Mouse (Mus musculus): ENCODE measurements at regions not wholly inside any gene's neighbourhood (a gene's known extent, or its start where the extent isn't known, plus 50 kb on each side); places are given as distances from the start of the nearest gene placed in this dataset.

- no peak overlapping the region for H3K4me3 ChIP-seq (ENCODE audit: low read length)
- 52% methylated on average over 5 of the region's 5 CpGs for WGBS
- H3K4me2 ChIP-seq (ENCODE audit: low read depth, low read length) = no peak overlapping the region
- no peaks in the 10 kb centered on the region for H3K27me3 ChIP-seq (replicated peaks; ENCODE audit: control insufficient read depth, insufficient read depth, low read length)
- H3K36me3 ChIP-seq (ENCODE audit: control insufficient read depth, insufficient read depth, low read length) = no peaks in the 10 kb centered on the region
- no peak overlapping the region for H3K9ac ChIP-seq (ENCODE audit: low read depth, low read length)
- H3K4me1 ChIP-seq (ENCODE audit: control insufficient read depth, insufficient read depth, low read length) = 0 out of 2 replicates have a peak, but pooled peaks cover 4% of the 10 kb centered on the region
- H3K27ac ChIP-seq (ENCODE audit: low read length) = no peak overlapping the region
- ATAC-seq = no peak
- H3K9me3 ChIP-seq (ENCODE audit: control insufficient read depth, low read length) = no peaks in the 10 kb centered on the region
These were observed 88.5 kb upstream of the Ankrd1 start for GRCm38 (mm10) chr19:36208419-36208818.

DNA sequence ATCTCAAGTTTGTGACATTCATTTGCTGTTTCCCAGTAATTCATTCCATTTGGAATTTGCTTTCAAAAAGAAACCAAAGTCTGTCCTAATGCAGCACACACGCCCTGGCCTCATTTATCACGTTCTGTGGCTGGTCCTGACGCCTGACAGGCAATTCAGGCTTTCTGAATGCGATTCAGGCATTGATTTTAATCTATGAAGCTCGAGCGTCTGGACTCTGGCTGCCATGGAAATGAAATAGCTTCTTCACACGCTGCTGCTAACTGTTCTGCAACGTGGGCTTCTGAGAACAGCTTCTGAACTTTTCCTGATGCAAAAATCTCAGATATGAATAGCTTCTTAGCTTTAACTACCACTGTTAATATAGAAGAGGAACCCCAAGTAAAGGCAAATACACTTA, 93.6 kb upstream of the Ankrd1 start:
- H3K27ac ChIP-seq (ENCODE audit: low read length) = no peak overlapping the region
- no peaks in the 10 kb centered on the region for H3K36me3 ChIP-seq (ENCODE audit: control insufficient read depth, insufficient read depth, low read length)
- no peak overlapping the region for H3K9ac ChIP-seq (ENCODE audit: low read depth, low read length)
- no peaks in the 10 kb centered on the region for H3K9me3 ChIP-seq (ENCODE audit: control insufficient read depth, low read length)
- no peak overlapping the region for H3K4me3 ChIP-seq (ENCODE audit: low read length)
- no peak for ATAC-seq
- H3K27me3 ChIP-seq (replicated peaks; ENCODE audit: control insufficient read depth, insufficient read depth, low read length) = no peaks in the 10 kb centered on the region
- 25% methylated on average over 8 of the region's 8 CpGs for WGBS
- peaks cover 4% of the 10 kb centered on the region; the same call in 1 of the 2 replicates for H3K4me1 ChIP-seq (ENCODE audit: control insufficient read depth, insufficient read depth, low read length)
- H3K4me2 ChIP-seq (ENCODE audit: low read depth, low read length) = no peak overlapping the region

DNA sequence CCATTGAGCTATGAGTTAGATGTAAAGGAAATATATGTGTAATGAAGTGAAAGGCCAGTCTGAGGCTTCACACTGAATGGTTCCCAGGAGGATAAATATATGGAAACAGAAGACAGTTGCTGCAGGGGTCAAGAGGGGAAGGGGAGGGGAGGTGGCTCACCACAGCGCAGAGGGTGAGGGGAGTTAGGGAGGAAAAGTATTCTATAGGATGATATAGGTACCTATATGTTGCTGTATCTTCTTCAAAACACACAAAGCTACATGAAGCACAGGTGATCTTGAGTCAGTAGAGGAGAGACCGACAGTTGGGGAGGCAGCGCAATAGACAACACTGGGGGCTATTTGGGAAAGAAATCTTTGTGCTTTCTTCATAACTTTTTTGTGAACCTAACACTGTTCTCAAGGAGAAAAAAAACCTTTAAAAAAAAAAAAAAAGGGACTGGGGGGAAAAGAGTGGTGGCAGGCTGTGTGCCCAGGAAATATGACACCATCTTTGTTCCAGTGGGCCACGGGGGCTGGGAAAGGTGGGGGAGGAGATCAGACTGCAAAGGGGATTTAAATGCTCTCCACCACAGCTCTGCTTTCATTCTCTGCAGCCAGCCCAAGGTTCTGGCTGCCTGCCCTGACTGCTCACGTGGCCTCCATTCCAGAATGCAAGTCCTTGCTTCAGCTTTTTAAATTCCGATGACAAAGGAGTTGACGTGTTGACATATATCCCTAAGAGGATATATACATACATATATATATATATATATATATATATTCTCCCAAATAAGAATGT, 94.5 kb upstream of the Ankrd1 start:
- peak; percentile 53 for ATAC-seq
- no peak overlapping the region for H3K4me2 ChIP-seq (ENCODE audit: low read depth, low read length)

GRCm38 (mm10) chr19:36217177-36217576, 97.3 kb upstream of the Ankrd1 start:
- H3K9me3 ChIP-seq (ENCODE audit: control insufficient read depth, low read length) = no peaks in the 10 kb centered on the region
- no peak overlapping the region for H3K4me3 ChIP-seq (ENCODE audit: low read length)
- no peak overlapping the region for H3K9ac ChIP-seq (ENCODE audit: low read depth, low read length)
- peaks cover 4% of the 10 kb centered on the region; the same call in 1 of the 2 replicates for H3K4me1 ChIP-seq (ENCODE audit: control insufficient read depth, insufficient read depth, low read length)
- no peak overlapping the region for H3K4me2 ChIP-seq (ENCODE audit: low read depth, low read length)
- H3K27me3 ChIP-seq (replicated peaks; ENCODE audit: control insufficient read depth, insufficient read depth, low read length) = no peaks in the 10 kb centered on the region
- 85% methylated on average over 5 of the region's 5 CpGs for WGBS
- ATAC-seq = no peak
- no peaks in the 10 kb centered on the region for H3K36me3 ChIP-seq (ENCODE audit: control insufficient read depth, insufficient read depth, low read length)
- H3K27ac ChIP-seq (ENCODE audit: low read length) = no peak overlapping the region

More for the DNA sequence above, 94.5 kb upstream of the Ankrd1 start:
- Histone ChIP-seq H3K4me1 (ENCODE audit: control insufficient read depth, insufficient read depth, low read length) (peaks cover 4% of the 10 kb centered on the region; the same call in 1 of the 2 replicates), H3K9ac (ENCODE audit: low read depth, low read length) (no peak overlapping the region), H3K4me3 (ENCODE audit: low read length) (no peak overlapping the region), H3K27ac (ENCODE audit: low read length) (no peak overlapping the region), H3K36me3 (ENCODE audit: control insufficient read depth, insufficient read depth, low read length) (no peaks in the 10 kb centered on the region), H3K9me3 (ENCODE audit: control insufficient read depth, low read length) (no peaks in the 10 kb centered on the region), H3K27me3 (replicated peaks; ENCODE audit: control insufficient read depth, insufficient read depth, low read length) (no peaks in the 10 kb centered on the region)
- WGBS = 37% methylated on average over 7 of the region's 7 CpGs

- Histone ChIP-seq H3K27me3 (replicated peaks; ENCODE audit: control insufficient read depth, insufficient read depth, low read length) (no peaks in the 10 kb centered on the region), H3K4me2 (ENCODE audit: low read depth, low read length) (no peak overlapping the region), H3K9me3 (ENCODE audit: control insufficient read depth, low read length) (no peaks in the 10 kb centered on the region), H3K27ac (ENCODE audit: low read length) (no peak overlapping the region), H3K4me1 (ENCODE audit: control insufficient read depth, insufficient read depth, low read length) (peaks cover 4% of the 10 kb centered on the region; the same call in 1 of the 2 replicates), H3K4me3 (ENCODE audit: low read length) (no peak overlapping the region), H3K9ac (ENCODE audit: low read depth, low read length) (no peak overlapping the region), H3K36me3 (ENCODE audit: control insufficient read depth, insufficient read depth, low read length) (no peaks in the 10 kb centered on the region)
- 57% methylated on average over 5 of the region's 5 CpGs for WGBS
- ATAC-seq = no peak
These were observed 97.7 kb upstream of the Ankrd1 start for GRCm38 (mm10) chr19:36217605-36218004.

DNA sequence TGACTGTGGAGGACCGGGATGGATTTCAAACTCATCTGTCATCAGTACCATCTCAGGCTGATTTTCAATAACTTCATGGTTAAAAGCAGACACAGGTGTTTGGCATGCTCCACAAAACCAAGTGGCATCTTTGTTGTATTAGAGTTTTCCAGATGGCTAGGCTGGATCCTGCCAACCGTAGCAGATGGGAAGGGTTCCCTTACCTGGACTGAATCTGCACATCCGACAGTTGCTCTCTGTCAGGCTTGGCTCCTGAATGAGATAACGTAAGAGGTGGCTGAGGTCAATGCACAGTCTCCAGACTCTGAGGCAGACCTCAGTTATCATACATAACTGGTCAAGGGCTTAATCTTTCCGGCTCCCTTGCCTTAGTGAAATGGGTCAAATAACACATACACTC, 99.0 kb upstream of the Ankrd1 start:
- ATAC-seq = no peak
- Histone ChIP-seq H3K4me2 (ENCODE audit: low read depth, low read length) (no peak overlapping the region), H3K36me3 (ENCODE audit: control insufficient read depth, insufficient read depth, low read length) (no peaks in the 10 kb centered on the region), H3K4me1 (ENCODE audit: control insufficient read depth, insufficient read depth, low read length) (peaks cover 4% of the 10 kb centered on the region; the same call in 1 of the 2 replicates), H3K27me3 (replicated peaks; ENCODE audit: control insufficient read depth, insufficient read depth, low read length) (no peaks in the 10 kb centered on the region), H3K27ac (ENCODE audit: low read length) (no peak overlapping the region), H3K9ac (ENCODE audit: low read depth, low read length) (no peak overlapping the region), H3K9me3 (ENCODE audit: control insufficient read depth, low read length) (no peaks in the 10 kb centered on the region), H3K4me3 (ENCODE audit: low read length) (no peak overlapping the region)
- WGBS = 81% methylated on average over 5 of the region's 5 CpGs

DNA sequence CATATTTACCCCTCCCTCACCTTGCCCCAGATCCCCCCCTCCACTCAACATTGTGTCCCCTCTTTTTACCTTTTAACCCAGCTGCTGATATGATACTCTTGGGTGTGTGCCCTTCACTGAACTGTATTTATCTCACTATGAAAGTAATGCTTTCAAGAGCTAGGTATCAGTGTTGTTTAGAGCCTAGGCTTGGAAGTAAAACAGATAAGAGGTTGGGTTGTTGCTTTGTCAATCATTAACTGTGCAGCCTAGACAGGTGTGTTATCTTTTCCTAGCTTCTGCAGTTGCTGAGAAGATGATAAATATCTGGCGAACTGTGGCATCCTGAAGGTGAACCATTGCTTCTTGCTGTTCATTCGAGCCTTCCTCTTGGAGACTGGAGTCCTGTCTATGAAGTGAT, 101.2 kb upstream of the Ankrd1 start:
- no peaks in the 10 kb centered on the region for H3K36me3 ChIP-seq (ENCODE audit: control insufficient read depth, insufficient read depth, low read length)
- no peak overlapping the region for H3K4me2 ChIP-seq (ENCODE audit: low read depth, low read length)
- no peak overlapping the region for H3K27ac ChIP-seq (ENCODE audit: low read length)
- 48% methylated on average over 2 of the region's 2 CpGs for WGBS
- H3K9me3 ChIP-seq (ENCODE audit: control insufficient read depth, low read length) = no peaks in the 10 kb centered on the region
- no peaks in the 10 kb centered on the region for H3K4me1 ChIP-seq (ENCODE audit: control insufficient read depth, insufficient read depth, low read length)
- H3K9ac ChIP-seq (ENCODE audit: low read depth, low read length) = no peak overlapping the region
- ATAC-seq = peak; percentile 70
- H3K4me3 ChIP-seq (ENCODE audit: low read length) = no peak overlapping the region
- no peaks in the 10 kb centered on the region for H3K27me3 ChIP-seq (replicated peaks; ENCODE audit: control insufficient read depth, insufficient read depth, low read length)

DNA sequence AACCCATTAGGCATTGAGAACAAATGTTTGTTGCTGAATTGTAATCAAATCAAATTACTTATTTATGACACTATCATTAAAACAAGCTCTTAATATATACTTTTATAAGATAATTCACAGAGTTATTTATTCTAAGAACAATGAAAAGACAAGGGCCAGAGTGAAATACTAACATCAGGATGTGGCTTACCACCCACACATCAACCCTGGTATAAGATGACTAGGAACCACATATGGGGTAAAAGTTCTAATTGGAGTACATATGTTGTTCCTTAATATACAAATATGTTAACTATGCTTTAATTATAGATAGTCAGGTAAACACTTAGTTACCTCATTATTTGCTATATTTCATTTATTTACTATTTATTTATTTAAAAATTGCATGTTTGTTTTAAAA, 101.7 kb upstream of the Ankrd1 start:
- Histone ChIP-seq H3K9me3 (ENCODE audit: control insufficient read depth, low read length) (no peaks in the 10 kb centered on the region), H3K27me3 (replicated peaks; ENCODE audit: control insufficient read depth, insufficient read depth, low read length) (no peaks in the 10 kb centered on the region), H3K36me3 (ENCODE audit: control insufficient read depth, insufficient read depth, low read length) (no peaks in the 10 kb centered on the region), H3K9ac (ENCODE audit: low read depth, low read length) (no peak overlapping the region), H3K4me3 (ENCODE audit: low read length) (no peak overlapping the region), H3K27ac (ENCODE audit: low read length) (no peak overlapping the region), H3K4me1 (ENCODE audit: control insufficient read depth, insufficient read depth, low read length) (no peaks in the 10 kb centered on the region), H3K4me2 (ENCODE audit: low read depth, low read length) (no peak overlapping the region)
- no peak for ATAC-seq

DNA sequence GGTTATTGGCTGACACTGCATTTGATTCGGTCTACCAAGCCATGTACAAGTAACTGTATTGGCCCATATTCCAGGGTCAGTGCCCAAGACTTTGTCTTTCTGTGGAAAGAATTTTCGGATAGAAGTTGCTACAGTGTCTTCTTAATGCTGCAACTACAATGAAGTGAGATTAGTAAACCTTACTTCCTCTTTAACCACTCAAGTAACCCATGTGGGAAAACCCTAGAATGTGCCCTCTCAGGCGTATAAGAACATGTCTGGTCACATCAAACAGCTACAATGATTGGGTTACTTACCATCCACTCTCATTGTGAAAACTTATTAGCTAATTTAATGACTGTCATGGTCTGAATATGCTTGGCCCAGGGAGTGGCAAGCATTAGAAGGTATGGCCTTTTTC, 102.3 kb upstream of the Ankrd1 start:
- H3K4me3 ChIP-seq (ENCODE audit: low read length) = no peak overlapping the region
- H3K36me3 ChIP-seq (ENCODE audit: control insufficient read depth, insufficient read depth, low read length) = no peaks in the 10 kb centered on the region
- no peaks in the 10 kb centered on the region for H3K4me1 ChIP-seq (ENCODE audit: control insufficient read depth, insufficient read depth, low read length)
- H3K9ac ChIP-seq (ENCODE audit: low read depth, low read length) = no peak overlapping the region
- no peak overlapping the region for H3K27ac ChIP-seq (ENCODE audit: low read length)
- no peak for ATAC-seq
- WGBS = 86% methylated on average over 3 of the region's 3 CpGs
- no peaks in the 10 kb centered on the region for H3K27me3 ChIP-seq (replicated peaks; ENCODE audit: control insufficient read depth, insufficient read depth, low read length)
- H3K9me3 ChIP-seq (ENCODE audit: control insufficient read depth, low read length) = no peaks in the 10 kb centered on the region
- no peak overlapping the region for H3K4me2 ChIP-seq (ENCODE audit: low read depth, low read length)

- WGBS = 55% methylated on average over 8 of the region's 8 CpGs
- no peak overlapping the region for H3K9ac ChIP-seq (ENCODE audit: low read depth, low read length)
- no peak overlapping the region for H3K4me3 ChIP-seq (ENCODE audit: low read length)
- H3K27ac ChIP-seq (ENCODE audit: low read length) = no peak overlapping the region
- H3K27me3 ChIP-seq (replicated peaks; ENCODE audit: control insufficient read depth, insufficient read depth, low read length) = no peaks in the 10 kb centered on the region
- H3K4me2 ChIP-seq (ENCODE audit: low read depth, low read length) = no peak overlapping the region
- no peak for ATAC-seq
- 0 out of 2 replicates have a peak, but pooled peaks cover 5% of the 10 kb centered on the region for H3K4me1 ChIP-seq (ENCODE audit: control insufficient read depth, insufficient read depth, low read length)
- H3K9me3 ChIP-seq (ENCODE audit: control insufficient read depth, low read length) = no peaks in the 10 kb centered on the region
- H3K36me3 ChIP-seq (ENCODE audit: control insufficient read depth, insufficient read depth, low read length) = no peaks in the 10 kb centered on the region
These were observed 104.6 kb upstream of the Ankrd1 start for GRCm38 (mm10) chr19:36224518-36224917.

Data from intestine, embryonic 16.5 days (tissue).